8 mouse cellular contexts compared by ENCODE assay signal in genomic region chr6:67269459-67269858, GRCm38 (mm10). TPM values are rescaled to one million over a fixed set of nuclear protein-coding genes. Genes with fewer than 3 reads are reported as not detected.
DNase-seq lines count a peak whose midpoint lies in the region; ATAC-seq and TF ChIP-seq lines count a peak whose summit lies in the region.

No protein-coding gene starts in this region.

- dilution Hi-C loops in CH12.LX (cut with MboI; ENCODE audit: extremely low pct_ligation_motif_present, extremely low pct_unique_long_range_greater_than_20kb, low sequenced_read_pairs) = no loop called here

- H3K27me3 ChIP-seq in heart, embryonic 11.5 days (ENCODE audit: control insufficient read depth, insufficient read depth, low read length) = no peaks in the 10 kb centered on the region
- no peaks in the 10 kb centered on the region for H3K27me3 ChIP-seq in CH12.LX (replicated peaks)
- H3K27me3 ChIP-seq in hindbrain, embryonic 10.5 days (ENCODE audit: insufficient read depth, poor library complexity, severe bottlenecking) = no peaks in the 10 kb centered on the region

- in situ Hi-C loops in CH12.LX (cut with MboI; ENCODE audit: low pct_ligation_motif_present, low pct_unique_long_range_greater_than_20kb, low sequenced_read_pairs) = no loop called here

- no peak for TF ChIP-seq RAD21 in CH12.LX (IDR thresholded peaks at IDR 0.05; ENCODE audit: low read depth, low read length)

- peaks cover 2% of the 10 kb centered on the region; the same call in 1 of the 2 replicates for H3K4me1 ChIP-seq in heart, embryonic 11.5 days (ENCODE audit: control insufficient read depth, insufficient read depth, low read length)
- H3K4me1 ChIP-seq in CH12.LX (ENCODE audit: control insufficient read depth in 1 of 2, insufficient read depth in 2 of 2) = peaks cover 0 to 29% of the 10 kb centered on the region in 2 experiments; a peak in 3 of 4 replicates
- peaks cover 19% of the 10 kb centered on the region for H3K4me1 ChIP-seq in hindbrain, embryonic 10.5 days (replicated peaks)

- no peaks in the 10 kb centered on the region; the same call in 1 of the 2 replicates for H3K36me3 ChIP-seq in heart, embryonic 11.5 days (ENCODE audit: control insufficient read depth, insufficient read depth, low read length)
- peaks cover 12 to 36% of the 10 kb centered on the region in 2 experiments for H3K36me3 ChIP-seq in CH12.LX (replicated peaks in 1 of 2; ENCODE audit: control insufficient read depth in 1 of 2, insufficient read depth in 1 of 2, low read length in 1 of 2)
- peaks cover 39% of the 10 kb centered on the region for H3K36me3 ChIP-seq in hindbrain, embryonic 10.5 days

- H3K9me3 ChIP-seq in heart, embryonic 11.5 days (replicated peaks; ENCODE audit: control insufficient read depth, low read length) = no peaks in the 10 kb centered on the region
- no peaks in the 10 kb centered on the region for H3K9me3 ChIP-seq in CH12.LX (replicated peaks; ENCODE audit: low read length)
- no peaks in the 10 kb centered on the region for H3K9me3 ChIP-seq in hindbrain, embryonic 10.5 days

- H3K79me2 ChIP-seq in CH12.LX (replicated peaks; ENCODE audit: control insufficient read depth, extremely low read depth, insufficient read depth, poor library complexity, severe bottlenecking) = peaks cover 55% of the 10 kb centered on the region

- H3K4me3 ChIP-seq in heart, embryonic 11.5 days (ENCODE audit: low read depth, low read length) = peak overlapping the region; percentile 100
- H3K4me3 ChIP-seq in CH12.LX (replicated peaks in 1 of 3; ENCODE audit: low read depth in 2 of 3, low read length in 2 of 3, poor library complexity in 1 of 3) = peak overlapping the region; percentile 54 to 96 (median 57)
- peak overlapping the region; percentile 100 for H3K4me3 ChIP-seq in hindbrain, embryonic 10.5 days

- DNase-seq in heart, postnatal 10 days = no peak
- DNase-seq in CH12.LX (ENCODE audit: extremely low read depth) = no peak
- no peak for DNase-seq in hindbrain, embryonic 10.5 days (ENCODE audit: low spot score)
- DNase-seq in lung, postnatal 25 days (ENCODE audit: low spot score) = peak; percentile 2
- DNase-seq in B cell, adult 2 months = no peak
- no peak for DNase-seq in thymus, postnatal 25 days
- no peak for DNase-seq in yolk sac, embryonic 10.5 days (ENCODE audit: low spot score)

- H3K4me2 ChIP-seq in heart, embryonic 11.5 days = peak overlapping the region; percentile 74
- peak overlapping the region; percentile 91 for H3K4me2 ChIP-seq in CH12.LX (ENCODE audit: insufficient read depth, low read depth, poor library complexity, severe bottlenecking)

- H3K9ac ChIP-seq in heart, embryonic 11.5 days (ENCODE audit: low read depth, low read length) = no peak overlapping the region
- H3K9ac ChIP-seq in CH12.LX (ENCODE audit: insufficient read depth, low read depth) = peak overlapping the region; percentile 78

- TF ChIP-seq EP300 in CH12.LX (IDR thresholded peaks at IDR 0.05; ENCODE audit: low read length) = no peak

- intact Hi-C loops in heart, postnatal 10 days (cut with DNase I) = loop anchor here (5.0 kb wide), 2 partner anchors 232 to 372 kb away; partner anchors contain the start of genes Gadd45a and Gng12

- TF ChIP-seq POLR2A in CH12.LX (IDR thresholded peaks at IDR 0.05; ENCODE audit: low read depth, low read length) = no peak

- 32% methylated on average over 2 of the region's 2 CpGs for WGBS in heart, embryonic 11.5 days (ENCODE audit: insufficient replicate concordance)
- 67% methylated on average over 2 of the region's 2 CpGs for WGBS in hindbrain, embryonic 10.5 days

- TF ChIP-seq CTCF in CH12.LX (conservative IDR thresholded peaks at IDR 0.05 in 1 of 2, IDR thresholded peaks at IDR 0.05 in 1 of 2; ENCODE audit: low read depth in 2 of 2, low read length in 2 of 2) = no peak

- no peak overlapping the region for H3K27ac ChIP-seq in heart, embryonic 11.5 days (ENCODE audit: low read depth, low read length)
- no peak overlapping the region for H3K27ac ChIP-seq in CH12.LX (ENCODE audit: insufficient read depth, low read depth)
- H3K27ac ChIP-seq in hindbrain, embryonic 10.5 days = no peak overlapping the region

- ATAC-seq in heart, embryonic 11.5 days (replicated peaks; ENCODE audit: insufficient number of reproducible peaks, low FRiP score, low TSS enrichment) = no peak

TF ChIP-seq in CH12.LX, 34 proteins besides CTCF, POLR2A, EP300 and RAD21:
- TF ChIP-seq UBTF (IDR thresholded peaks at IDR 0.05; ENCODE audit: low read depth, low read length) (no peak), MXI1 (IDR thresholded peaks at IDR 0.05; ENCODE audit: low read depth, low read length) (0 out of 2 replicates have a peak, but pooled peaks have one; percentile 41)

RNA-seq across cellular contexts. Expression of gene Serbp1, which starts 31.5 kb away (rescaled TPM):
- 447 and 449 TPM in 2 replicates for polyA plus RNA-seq in heart, embryonic 11.5 days (2014; fragmentation: Nextera tagmentation; extraction: Ambion mirVana)
- 100 to 1,000 TPM; 247 to 271 TPM for total RNA-seq in heart, postnatal 10 days (2021)
- total RNA-seq in CH12.LX (2012; rRNA removed) = 835 and 931 TPM in 2 replicates
- total RNA-seq in CH12.LX (2014; rRNA removed) = 828 and 923 TPM in 2 replicates
- polyA plus RNA-seq in CH12.LX (2012; ENCODE audit: insufficient read length, low read depth) = 2,454 and 2,884 TPM in 2 replicates
- 346 and 483 TPM in 2 replicates for polyA plus RNA-seq in hindbrain, embryonic 10.5 days (2016; fragmentation: Nextera tagmentation; extraction: Ambion mirVana)
